Mouse (Mus musculus) adrenal gland, adult 18-20 months (tissue): ENCODE results near the gene Tcf7l2. TPM values are rescaled to one million over a fixed set of nuclear protein-coding genes. Genes with fewer than 3 reads are reported as not detected.

Source experiments
- DNase-seq, 2 experiments: peaks; one replicate each; pipeline ENCODE4 v3.0.0; 2021 to 2022; ENCODE audit warnings: low spot score in 2 of 2
- total RNA-seq, 2 experiments: library from RNA; stranded (reverse); gene quantifications; 1 replicate in 1 of 2; 2 replicates in 1 of 2; pipeline ENCODE4 v1.2.3; 2021

Tcf7l2 gene
- total RNA-seq, 2 experiments from 2014 or later = 16.0 to 17.3 TPM

DNA sequence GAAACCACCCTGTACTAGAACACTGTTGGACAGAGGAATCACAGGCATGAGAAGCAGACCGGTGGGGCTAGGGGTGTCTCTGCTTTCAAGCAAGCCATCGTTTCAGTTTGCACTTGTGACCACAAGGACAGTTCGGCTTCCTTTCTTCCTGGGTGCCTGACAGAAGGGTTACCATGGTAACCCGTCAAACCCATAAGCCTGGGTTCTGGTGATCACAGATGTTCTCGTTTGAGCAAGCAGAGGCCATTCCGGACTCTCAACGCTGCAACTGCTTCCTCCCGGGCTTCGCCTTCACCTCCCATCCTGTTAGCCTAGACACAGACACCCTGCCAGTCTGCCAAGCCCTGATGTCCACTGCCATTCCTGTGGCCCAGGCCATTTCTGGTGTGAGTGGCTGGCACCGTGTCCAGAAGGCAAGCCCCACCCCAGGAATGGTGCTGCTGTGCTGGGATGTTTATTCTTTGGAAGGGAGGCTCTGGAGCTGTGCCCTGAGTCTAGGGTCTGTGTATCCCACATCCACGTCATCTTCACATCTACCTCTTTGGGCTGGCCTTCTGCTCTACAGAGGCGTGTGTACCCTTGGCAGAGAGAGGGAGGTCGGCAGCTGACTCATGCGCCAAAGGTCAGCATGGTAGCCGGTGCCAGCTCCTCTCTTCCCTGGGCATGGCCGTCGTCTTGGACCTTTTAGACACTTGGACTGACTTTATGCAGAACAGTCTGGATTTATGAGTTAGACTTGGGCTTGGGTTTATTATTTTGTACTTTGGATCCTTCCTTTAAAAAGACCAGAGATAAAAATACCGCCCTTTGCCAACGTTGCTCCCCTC is 110.1 kb downstream of the Tcf7l2 start:
- DNase-seq = peak; percentile 50 to 53

DNA sequence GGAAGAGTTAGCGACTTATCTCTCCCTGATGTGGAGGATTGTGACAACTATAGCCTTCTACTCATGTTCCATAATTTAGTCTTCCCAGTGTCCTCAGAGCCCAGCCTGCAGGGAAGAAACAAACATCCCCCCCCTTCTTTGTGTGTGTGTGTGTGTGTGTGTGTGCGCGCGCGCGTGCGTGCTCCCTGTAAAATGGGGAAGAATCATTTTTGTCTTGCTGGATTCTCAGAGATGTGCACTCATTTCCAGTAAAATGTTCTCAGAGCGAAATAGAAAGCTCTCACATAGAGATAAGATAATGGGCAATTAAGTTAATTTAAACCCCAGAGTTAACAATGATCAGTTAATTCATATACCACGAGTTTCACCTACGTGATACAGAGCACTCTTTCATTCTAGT is 112.8 kb downstream of the Tcf7l2 start:
- no peak for DNase-seq

DNA sequence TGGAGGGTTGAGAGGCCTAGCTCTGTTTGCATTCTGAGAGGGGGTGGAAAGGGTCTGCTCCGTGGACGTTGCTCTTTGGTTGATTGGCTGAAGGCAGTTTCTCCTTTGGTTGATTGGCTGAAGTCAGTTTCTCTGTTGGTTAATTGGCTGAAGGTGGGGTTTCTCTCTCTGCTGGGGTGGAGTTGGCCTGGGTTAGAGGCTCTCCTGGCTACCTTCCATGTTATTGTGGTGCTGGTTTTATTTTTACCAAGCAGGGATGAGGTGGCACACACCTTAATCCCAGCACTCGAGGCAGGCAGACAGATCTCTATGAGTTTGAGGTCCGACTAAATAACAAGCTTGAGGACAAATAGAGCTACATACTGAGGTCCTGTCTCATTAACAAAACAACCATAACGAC is 114.0 kb downstream of the Tcf7l2 start:
- DNase-seq = no peak

DNA sequence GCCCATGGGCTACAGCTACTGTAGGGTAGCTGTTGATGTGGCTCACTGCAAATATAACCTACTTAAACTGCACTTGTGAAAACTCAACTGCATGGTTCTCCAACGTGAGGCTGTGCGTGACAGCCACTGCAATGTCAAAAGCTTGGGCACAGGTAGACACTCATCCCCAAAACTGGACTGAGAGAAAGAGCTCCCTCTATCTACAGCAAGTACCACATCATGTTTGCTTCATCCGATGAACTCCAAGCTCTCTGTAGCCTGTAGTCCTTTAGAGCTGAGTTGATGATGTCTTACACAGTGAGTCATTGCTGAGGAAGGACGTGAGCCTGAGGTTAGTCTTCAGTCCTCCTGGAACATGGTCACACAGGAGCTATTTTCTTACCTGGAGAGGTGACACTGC is 115.7 kb downstream of the Tcf7l2 start:
- no peak for DNase-seq

DNA sequence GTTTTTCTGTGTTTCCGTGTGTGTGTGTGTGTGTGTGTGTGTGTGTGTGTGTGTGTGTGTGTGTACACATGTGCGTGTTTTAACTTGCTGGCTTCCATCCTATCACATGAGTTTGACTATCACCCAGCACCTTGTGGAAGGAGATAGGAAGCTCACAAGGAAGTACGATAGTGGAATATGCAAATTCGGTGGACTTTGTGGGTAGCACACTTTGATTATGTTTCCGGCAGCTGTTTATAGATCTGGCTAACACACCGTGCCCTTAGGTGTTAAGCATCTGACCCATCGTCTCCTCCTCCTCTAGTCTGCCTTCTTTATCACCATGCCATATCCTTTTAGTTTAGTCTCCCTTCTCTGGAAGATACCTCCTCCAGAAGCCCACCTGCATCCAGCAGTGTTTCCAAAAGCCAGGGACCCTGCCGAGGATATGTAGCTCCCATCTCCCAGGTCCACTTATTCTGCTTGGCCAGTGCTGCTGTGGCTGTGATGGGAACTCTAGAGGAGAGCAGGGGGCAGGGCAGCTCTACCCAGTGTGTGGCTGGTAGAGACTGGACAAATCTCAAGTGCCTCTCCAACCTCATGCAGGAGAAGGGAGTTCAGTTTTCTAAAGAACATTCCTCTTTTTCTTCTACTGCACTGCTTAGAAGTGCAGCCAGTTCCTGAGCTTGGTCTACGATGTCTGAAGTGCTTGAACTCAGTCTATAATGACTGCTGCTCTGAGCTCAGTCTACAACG is 118.6 kb downstream of the Tcf7l2 start:
- DNase-seq = no peak

DNA sequence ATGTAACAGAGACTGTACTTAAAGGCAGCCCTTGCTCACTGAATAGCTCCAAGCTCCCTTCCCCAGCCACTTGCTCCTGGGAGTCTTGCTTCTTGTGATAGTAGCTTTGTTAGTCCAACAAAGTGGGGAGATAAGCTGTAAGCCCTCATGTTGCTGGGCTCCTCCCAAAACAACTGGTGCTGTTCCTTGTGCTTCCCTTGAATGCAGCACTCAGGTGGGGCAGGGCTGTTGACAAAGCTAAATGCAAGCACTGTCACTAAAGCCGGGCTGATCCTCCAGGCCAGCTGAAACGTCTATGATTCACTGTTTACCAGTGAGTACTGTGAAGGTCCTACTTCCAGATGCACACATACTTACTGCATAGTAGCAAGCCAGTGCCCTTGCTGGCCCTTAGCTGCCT is 120.1 kb downstream of the Tcf7l2 start:
- no peak for DNase-seq

DNA sequence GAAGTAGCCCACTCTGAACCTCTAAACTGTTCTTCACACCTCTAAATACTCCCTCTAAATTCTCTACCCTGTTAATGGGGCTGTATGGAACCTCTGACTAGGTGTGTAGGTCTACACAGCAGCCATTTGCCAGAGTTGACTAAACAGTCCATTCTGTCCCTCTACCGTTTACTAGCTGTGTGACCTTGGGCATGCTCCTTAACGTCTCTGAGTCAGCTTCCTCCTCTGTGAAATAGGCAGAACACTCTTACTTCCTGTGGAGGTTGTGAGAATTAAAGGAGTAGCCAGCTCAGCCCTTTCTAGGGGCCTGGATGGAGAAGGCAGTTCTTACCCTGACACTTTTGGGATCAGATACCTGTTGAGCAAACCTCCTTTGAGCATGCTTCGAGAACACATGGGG is 120.9 kb downstream of the Tcf7l2 start:
- DNase-seq = no peak

DNA sequence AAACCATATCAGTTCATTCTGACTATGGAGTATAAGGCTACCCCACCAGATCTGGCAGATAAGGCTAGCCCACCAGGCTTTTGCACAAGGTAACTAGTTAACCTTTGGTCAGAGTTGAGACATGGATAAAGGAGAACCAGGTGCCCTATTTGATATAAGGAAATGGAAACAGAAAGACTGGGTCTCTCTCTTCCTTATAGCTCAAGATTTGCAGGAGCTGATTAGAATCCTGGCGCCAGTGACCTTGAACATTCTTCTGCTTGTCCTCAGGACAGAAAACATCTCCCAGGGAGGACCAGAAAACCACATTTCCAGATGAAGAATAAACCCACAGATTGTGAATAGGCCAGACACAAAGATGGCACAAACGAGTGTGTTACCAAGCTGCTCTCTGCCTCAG is 123.4 kb downstream of the Tcf7l2 start:
- no peak for DNase-seq

DNA sequence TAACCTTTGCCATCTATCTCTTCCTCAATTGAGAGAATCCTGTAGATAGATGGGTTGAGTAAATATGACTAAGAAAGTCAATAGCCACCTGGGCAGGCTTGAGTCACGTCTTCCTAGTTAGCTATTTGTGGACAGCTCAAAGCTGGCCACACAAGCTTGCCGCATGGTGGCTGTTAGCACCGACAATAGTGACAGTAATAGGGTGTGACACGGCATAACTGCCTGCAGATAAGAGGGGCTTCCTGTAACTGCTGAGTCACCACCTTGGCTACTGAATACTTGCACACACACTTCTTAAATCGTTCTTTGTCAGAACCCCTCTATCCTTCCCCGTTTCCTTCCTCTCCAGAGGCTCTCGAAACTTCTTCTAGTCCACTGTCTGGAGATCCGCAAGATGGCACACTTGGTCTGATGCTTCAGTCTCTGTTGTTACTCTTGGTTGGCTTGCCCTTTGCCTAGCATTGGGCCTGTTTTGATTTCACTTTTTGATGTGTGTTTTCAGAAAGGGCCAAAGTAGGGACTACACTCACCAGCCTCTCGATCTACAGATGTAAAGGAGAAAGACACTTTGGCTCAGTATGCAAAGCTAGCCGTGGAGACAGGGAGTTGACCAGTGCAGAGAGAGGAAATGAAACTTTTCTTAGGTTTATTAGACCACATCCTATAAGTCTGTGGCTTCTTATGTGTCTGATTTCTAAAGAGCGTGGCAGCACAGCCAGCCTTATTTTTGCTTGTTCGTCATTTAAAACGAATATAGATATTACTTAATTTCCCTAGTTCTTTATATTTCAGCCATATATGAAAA is 124.4 kb downstream of the Tcf7l2 start:
- no peak for DNase-seq

DNA sequence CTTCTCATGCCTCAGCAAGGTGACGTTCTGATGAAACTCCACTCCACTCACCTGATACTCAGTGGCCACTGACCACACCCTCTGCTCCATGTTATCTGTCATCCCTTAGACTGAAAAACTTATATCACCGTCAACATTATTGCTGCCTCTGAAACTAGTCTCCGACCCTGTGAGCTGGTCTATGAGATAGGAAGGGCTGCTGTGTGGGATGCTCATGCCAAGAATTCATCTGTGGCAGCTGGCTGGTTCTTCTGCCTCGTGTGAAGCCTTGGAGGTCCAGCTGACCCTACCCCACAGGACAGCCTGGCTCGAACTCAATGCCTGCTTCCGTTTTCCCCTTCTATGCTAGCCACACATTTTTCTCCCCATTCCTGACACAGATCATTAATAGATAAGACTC is 125.6 kb downstream of the Tcf7l2 start:
- DNase-seq = no peak

DNA sequence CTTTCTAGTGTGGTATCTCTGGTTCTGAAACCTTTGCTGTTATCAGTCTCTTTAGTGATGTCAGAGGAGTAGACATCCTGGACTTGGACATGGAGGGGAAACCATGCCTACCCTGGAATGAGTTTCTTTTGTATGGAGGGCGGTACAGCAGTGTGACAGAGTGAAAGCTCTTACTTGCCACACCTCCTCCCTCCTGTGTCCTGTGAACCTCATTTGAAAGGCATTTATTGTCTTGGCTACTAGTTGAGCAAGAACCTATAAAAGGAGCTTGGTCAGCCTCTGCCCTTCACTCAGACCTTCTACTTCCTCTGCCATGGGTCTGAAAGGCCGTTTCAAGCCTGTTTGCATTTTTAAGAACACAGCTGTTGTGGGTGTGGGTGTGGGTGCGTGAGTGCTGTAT is 126.3 kb downstream of the Tcf7l2 start:
- DNase-seq = no peak

DNA sequence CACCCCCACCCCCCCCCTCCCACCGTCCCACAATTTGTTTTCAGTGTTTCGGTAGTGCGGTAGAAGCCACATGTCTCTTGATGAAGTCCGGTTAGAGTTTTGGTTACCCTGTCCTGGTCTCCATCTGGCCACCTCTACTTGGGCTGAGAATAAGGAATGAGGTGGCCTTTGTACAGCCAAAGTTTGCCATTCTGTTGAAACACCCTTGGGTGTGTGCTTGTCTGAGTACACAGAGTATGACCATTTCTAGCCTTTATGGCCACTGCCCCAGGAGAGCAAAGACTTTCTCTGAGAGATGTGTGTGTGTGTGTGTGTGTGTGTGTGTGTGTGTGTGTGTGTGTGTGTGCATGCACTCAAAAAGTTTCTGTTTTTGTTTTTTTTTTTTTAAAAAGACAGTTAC is 127.0 kb downstream of the Tcf7l2 start:
- DNase-seq = no peak

DNA sequence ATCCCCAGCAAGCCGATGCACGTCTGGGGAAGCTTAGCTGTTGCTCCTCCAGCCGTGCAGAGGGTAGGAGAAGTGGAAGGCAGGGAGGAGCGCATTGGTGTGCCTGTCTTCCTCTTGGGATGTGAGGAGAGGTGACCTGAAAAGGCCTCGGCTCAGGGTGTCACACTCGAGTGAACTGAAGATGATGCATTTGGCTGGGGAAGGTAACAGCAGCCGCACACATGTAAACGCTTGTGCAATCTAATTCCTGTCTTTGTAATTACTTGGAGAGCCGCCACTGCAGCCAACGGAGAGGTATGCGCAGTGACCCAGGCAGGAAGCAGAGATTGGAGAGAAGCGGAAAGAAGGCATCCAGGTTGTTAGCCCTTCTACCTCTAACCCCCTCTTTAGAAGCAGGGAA is 129.2 kb downstream of the Tcf7l2 start:
- no peak for DNase-seq

DNA sequence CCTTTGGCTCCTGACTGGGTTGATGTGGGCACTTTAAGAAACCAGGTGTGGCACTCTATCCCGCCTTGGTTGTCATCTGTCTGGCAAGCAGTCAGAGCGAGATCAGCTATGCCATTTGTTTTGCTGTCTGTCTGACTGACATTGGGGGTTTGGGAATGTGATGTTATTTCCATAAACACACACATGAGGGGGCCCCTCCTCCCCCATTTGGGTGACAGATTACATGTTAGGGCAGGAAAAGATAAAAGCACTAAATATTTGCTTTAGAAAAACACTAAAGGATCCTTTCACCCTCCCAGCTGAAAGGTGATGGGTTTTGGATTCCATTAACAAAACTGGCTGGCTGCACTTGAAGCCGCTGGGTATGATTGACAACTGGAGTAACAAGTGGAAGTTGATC is 129.9 kb downstream of the Tcf7l2 start:
- DNase-seq = no peak

DNA sequence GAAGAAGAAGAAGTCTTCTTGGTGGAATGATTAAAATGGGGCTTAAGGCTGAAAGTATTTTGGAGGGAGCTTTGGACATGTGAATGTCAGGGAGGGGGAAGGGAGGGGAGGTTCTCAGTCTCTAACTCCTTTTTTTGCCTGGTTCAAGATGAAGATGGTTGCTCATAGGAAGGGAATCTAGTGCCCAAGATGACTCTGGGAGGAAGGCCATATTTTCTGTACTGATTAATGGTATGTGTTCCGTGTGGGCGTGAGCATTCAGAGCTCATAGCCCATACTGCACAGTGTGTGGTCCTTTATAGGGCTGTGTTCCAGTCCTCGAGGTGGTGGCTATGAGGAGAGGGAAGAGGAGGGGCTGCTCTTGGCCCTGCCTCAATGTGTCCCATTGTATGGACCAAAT is 131.6 kb downstream of the Tcf7l2 start:
- no peak for DNase-seq

DNA sequence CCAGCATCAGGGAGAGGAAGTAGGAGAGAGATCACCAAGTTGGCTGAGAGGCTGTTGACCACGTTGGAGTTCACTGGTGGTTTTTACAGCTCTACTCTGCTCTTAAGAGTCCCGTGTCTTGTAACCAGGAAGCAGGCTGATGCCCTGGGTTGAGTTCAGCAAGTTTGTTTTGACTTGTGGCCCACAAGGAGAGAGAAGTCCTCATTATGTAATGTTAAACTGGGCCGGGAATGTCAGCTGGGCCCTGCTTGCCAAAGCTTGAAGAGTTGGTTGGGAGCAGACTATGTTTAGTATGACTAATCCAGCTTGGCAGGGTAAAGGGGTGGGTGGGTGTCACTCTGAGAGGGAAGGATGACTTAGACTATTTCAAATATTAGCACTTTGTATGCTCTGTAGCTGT is 134.9 kb downstream of the Tcf7l2 start:
- DNase-seq = no peak

DNA sequence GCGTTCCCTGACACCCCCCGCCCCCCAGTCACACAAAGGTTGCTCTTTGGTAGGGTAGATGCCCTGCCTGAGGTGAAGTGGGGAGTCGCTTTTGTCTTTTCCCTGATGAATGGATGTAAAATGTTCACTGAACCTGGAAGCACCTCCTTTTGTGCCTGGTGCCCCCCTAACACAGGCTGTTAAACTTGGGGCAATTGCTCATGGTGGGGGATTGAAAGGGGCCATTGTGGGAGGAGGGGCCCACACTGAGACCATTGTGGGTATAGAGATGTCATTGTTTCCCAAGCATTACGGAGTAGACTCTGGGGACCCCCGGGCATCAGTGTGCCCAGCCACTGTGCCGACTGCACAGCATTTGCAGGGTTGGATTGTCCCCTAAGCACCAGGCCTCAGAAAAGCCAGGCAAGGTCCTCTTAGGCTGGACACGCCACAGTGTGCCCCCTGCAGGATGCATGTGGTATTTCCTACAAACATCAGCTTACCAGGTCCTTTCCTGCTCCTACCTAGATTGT is 135.8 kb downstream of the Tcf7l2 start:
- peak; percentile 74 to 77 for DNase-seq

DNA sequence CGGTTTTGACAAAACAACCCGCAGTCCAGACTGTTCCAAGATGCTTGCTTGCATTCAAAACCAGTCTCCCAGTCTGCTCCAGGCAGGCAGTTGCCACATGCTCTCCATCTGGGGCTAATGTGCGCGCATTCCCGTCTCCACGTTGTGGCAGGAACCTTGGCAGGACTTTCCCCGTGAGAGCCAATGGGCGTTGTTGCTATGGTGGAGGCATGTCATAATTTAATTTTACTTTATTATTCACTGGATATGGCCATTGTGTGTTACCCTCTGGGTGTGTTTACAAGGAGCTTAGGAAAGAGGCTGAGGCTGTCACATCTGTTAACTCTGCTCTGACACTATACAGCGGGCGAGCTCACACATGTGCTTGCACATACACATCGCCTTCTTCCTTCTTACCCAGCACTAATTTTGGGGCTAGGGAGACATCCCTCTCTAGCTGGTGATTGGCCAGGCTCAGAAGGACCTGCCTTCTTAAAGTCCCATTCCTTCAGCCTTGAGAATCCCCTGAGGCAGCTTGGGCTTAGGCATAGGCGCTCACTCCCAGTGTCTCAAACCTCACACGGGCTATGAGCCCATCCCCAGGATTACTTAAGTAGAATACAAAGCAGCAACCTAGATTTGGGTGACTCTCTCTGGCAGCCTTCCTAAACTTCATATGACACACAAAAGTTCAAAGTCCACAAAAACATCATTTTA is 139.2 kb downstream of the Tcf7l2 start:
- no peak for DNase-seq

DNA sequence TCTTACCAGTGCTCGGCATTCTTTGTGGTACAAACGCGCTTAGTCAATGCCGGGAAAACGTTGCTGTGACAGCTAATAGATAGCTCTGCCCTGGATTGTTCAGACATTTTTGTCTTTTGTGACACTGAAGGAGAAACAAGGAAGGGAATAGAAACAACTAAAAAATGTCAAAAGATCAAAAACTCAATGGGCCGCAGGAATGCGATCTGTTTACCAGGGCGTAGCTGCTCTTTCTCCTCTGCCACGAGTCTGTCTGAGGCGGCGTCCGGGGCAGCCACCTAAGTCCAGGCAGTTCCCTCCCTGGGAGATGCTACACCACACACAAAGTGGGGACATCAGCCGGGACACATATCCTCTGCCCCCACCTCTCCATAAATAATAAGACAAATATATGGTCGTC is 144.9 kb downstream of the Tcf7l2 start:
- no peak for DNase-seq

DNA sequence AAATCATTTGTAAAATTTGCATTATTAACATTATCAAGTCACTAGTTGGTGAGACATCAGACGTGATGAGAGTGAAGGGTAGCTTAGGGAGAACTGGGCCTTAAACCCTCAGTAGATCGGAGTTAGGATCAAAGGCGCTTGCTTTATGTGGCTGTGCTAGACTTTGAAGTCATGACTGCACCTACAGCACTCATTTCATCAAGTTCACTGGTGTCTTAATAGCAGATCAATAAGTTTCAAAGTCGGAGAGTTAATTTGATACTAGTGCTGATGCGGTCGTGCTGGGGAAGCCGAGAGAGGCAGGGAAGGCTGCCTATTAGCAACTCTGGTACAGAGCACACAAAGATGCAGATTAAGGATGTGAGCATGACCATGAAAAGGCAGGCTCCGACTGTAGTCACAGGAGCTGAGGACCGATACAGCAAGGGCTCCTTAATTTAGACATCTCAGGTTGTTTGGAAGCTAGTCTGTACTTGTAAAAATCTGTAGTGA is 150.1 kb downstream of the Tcf7l2 start:
- no peak for DNase-seq

DNA sequence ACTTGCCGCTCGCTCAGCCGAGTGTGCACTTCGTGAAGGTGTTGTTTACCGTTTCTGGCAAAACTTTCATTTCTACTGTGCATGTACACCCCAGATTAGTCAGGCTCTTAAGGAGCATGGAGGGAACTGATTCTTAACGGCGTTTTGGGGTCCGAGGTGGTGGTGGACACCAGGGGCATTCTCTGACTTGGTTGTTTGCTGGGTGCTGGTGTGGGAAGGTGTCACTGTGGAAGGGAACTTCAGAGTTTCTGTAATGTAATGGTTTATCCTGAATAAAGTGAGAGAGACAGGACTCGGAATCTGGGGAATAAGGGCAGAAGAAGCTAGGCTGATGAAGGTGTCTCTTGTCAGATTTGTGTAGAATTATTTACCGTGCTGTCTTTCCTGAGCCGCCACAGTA is 151.9 kb downstream of the Tcf7l2 start:
- DNase-seq = no peak
